Mouse (Mus musculus) lung, adult 2 months (tissue): ENCODE data around the gene Phf12.

ENCODE experiments used
- CTCF ChIP-seq: fragments of 200-500 bp; IDR thresholded peaks from 2 replicates; pipeline ENCODE4 v1.5.1; 2011; ENCODE audit warnings: mild to moderate bottlenecking, low read length, control low read depth; ENCODE audit not compliant: insufficient read depth
- POLR2A ChIP-seq: fragments of 200-500 bp; IDR thresholded peaks from 2 replicates; pipeline ENCODE4 v1.6.1; 2011; ENCODE audit warnings: low read depth, mild to moderate bottlenecking, control low read depth, low read length, borderline replicate concordance; ENCODE audit errors: extremely low read depth

GRCm38 (mm10) chr11:78031389-78031788 is 48.8 kb downstream of the Phf12 start:
- no peak for TF ChIP-seq CTCF
- no peak for TF ChIP-seq POLR2A
